Mouse (Mus musculus) testis, adult 2 months (tissue): Measurements from ENCODE around the gene Olfr153. TPM values are rescaled to one million over a fixed set of nuclear protein-coding genes. Genes with fewer than 3 reads are reported as not detected.
A peak's percentile ranks its signal among the peaks of the same experiment; 100 is the strongest.
"Not testable (repeated sequence)": the region's sequence is repeated elsewhere in the genome, so short reads cannot be mapped to it uniquely, and the experiment has no call there.

ENCODE experiments used
- H3K27ac ChIP-seq: fragments of 200-500 bp; 2 replicates; pipeline ENCODE4 v1.5.1; 2012; ENCODE audit warnings: low read depth, low read length; ENCODE audit not compliant: control insufficient read depth, insufficient read depth
- H3K27me3 ChIP-seq: fragments of 200-500 bp; 2 replicates; pipeline ENCODE4 v1.6.1; 2012; ENCODE audit warnings: mild to moderate bottlenecking, low read length, moderate library complexity; ENCODE audit not compliant: control insufficient read depth, insufficient read depth
- H3K36me3 ChIP-seq: fragments of 200-500 bp; 2 replicates; pipeline ENCODE4 v1.6.1; 2012; ENCODE audit warnings: mild to moderate bottlenecking, low read length; ENCODE audit not compliant: control insufficient read depth, insufficient read depth
- H3K4me1 ChIP-seq: fragments of 200-500 bp; 2 replicates; pipeline ENCODE4 v1.6.1; 2012; ENCODE audit warnings: low read length; ENCODE audit not compliant: control insufficient read depth, insufficient read depth
- H3K4me3 ChIP-seq: fragments of 200-500 bp; 2 replicates; pipeline ENCODE4 v1.5.1; 2012; ENCODE audit warnings: low read depth, mild to moderate bottlenecking, low read length, moderate library complexity, mixed read lengths; ENCODE audit not compliant: control insufficient read depth
- CTCF ChIP-seq: fragments of 200-500 bp; IDR thresholded peaks from 2 replicates; pipeline ENCODE4 v1.5.1; 2012; ENCODE audit warnings: low read depth, mild to moderate bottlenecking, inconsistent platforms, low read length, moderate library complexity; ENCODE audit not compliant: control insufficient read depth, insufficient read depth, insufficient replicate concordance
- POLR2A ChIP-seq: fragments of 200-500 bp; IDR thresholded peaks from 2 replicates; pipeline ENCODE4 v1.6.1; 2012; ENCODE audit warnings: low read depth, mild to moderate bottlenecking, inconsistent platforms, low read length, moderate library complexity; ENCODE audit not compliant: control insufficient read depth
- polyA plus RNA-seq: library from polyadenylated mRNA; depleted of rRNA; stranded (reverse); fragments of >200 nt; gene quantifications from 2 replicates; pipeline ENCODE4 v1.2.3, GENCODE M21; 2012; rRNA removed

Gene Olfr153
- polyA plus RNA-seq, 1 experiment: 0.42 TPM

GRCm38 (mm10) chr2:87520651-87521050 is 10.9 kb upstream of the Olfr153 start:
- Histone ChIP-seq H3K4me1 (no peaks in the 10 kb centered on the region), H3K4me3 (no peak overlapping the region), H3K27me3 (no peaks in the 10 kb centered on the region), H3K36me3 (no peaks in the 10 kb centered on the region), H3K27ac (no peak overlapping the region)
- TF ChIP-seq CTCF (no peak), POLR2A (no peak)

- H3K4me3 ChIP-seq: peak overlapping the region; percentile 76
- H3K36me3 ChIP-seq, H3K4me1 ChIP-seq, H3K27me3 ChIP-seq: not testable (repeated sequence)
- H3K27ac ChIP-seq: peak overlapping the region; percentile 25; the same call in 1 of the 2 replicates
Measured at GRCm38 (mm10) chr2:87525899-87526616, 5.5 kb upstream of the Olfr153 start.

DNA sequence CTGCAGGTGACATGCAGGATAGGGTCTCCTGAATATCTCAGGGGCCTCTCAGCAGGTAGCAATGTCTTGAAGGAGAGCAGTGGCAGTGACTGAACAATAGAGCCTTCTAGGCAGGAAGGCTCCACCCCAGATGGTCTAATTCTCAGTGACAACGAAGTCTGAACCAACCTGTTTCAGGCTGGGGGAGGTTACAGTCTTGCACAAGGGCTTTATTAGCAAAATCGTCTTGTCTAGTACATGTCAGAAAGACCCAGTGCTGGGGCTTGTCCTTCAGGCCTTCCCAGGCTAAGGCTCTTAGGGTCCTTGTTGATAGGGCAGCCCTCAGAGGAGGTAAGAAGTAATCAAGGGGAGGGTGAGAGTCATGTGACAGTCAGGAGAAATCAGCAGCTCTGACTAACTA is 3.2 kb downstream of the Olfr153 start:
- no peaks in the 10 kb centered on the region for H3K27me3 ChIP-seq
- H3K4me3 ChIP-seq: no peak overlapping the region
- no peaks in the 10 kb centered on the region for H3K36me3 ChIP-seq
- H3K4me1 ChIP-seq: no peaks in the 10 kb centered on the region
- H3K27ac ChIP-seq: no peak overlapping the region
- no peak for TF ChIP-seq CTCF
- TF ChIP-seq POLR2A: no peak

GRCm38 (mm10) chr2:87545442-87545841 is 13.8 kb downstream of the Olfr153 start, which contains the start of gene Olfr1128:
TSS of gene Olfr1128 (minus strand) at chr2:87545542.
- Histone ChIP-seq H3K4me1 (no peaks in the 10 kb centered on the region), H3K4me3 (no peak within 1 kb of the TSS), H3K27ac (no peak within 1 kb of the TSS), H3K27me3 (no peaks in the 10 kb centered on the region), H3K36me3 (no peaks in the 10 kb centered on the region)
- TF ChIP-seq POLR2A (no peak), CTCF (no peak)

DNA sequence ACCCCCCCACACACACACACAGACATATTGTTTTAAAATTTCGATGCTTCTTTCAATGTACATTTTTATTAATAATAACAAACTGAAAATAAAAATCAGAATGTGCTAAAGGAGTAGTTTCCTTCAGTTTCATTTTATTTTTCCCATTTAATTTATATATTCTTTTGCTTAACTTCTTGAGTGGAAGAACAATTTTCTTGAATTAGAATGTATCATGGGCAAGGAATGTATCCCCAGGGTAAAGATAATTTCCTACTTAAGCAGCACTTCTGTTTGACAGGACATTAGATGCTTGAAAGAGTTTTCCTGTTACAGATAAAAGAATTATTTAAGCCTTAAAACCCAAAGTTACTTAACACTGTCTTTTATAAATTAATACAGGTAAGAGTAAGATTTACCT is 42.0 kb downstream of the Olfr153 start, which contains the start of gene Olfr1129:
Gene Olfr1129, plus strand, starts transcription at position 301 of the 400 bp plus-strand sequence.
- H3K27me3 ChIP-seq, H3K36me3 ChIP-seq, H3K4me3 ChIP-seq, H3K4me1 ChIP-seq, H3K27ac ChIP-seq: not testable (repeated sequence)

Other genes starting within 250 kb of the Olfr153 start
- gene Olfr1118, start 224.2 kb upstream of the Olfr153 start, polyA plus RNA-seq: not detected in 2 replicates
- gene Olfr1120, start 177.0 kb upstream of the Olfr153 start, polyA plus RNA-seq: not detected in 2 replicates
- not detected in 2 replicates for gene Olfr1121, start 161.9 kb upstream of the Olfr153 start, polyA plus RNA-seq
- gene Olfr1122, start 145.9 kb upstream of the Olfr153 start, polyA plus RNA-seq: not detected in 2 replicates
- gene Olfr1123, start 115.2 kb upstream of the Olfr153 start, polyA plus RNA-seq: not detected in 2 replicates
- gene Olfr1124, start 101.5 kb upstream of the Olfr153 start, polyA plus RNA-seq: not detected in 2 replicates
- not detected in 2 replicates for gene Olfr1126, start 77.8 kb upstream of the Olfr153 start, polyA plus RNA-seq
- gene Pramel7, start 34.7 kb upstream of the Olfr153 start, polyA plus RNA-seq: 0.13 and 0.21 TPM in 2 replicates
- gene Pramel6, start 25.2 kb upstream of the Olfr153 start, polyA plus RNA-seq: not detected in 2 replicates
- not detected in 2 replicates for gene Olfr1128, start 13.7 kb downstream of the Olfr153 start, polyA plus RNA-seq
- gene Olfr1129, start 42.1 kb downstream of the Olfr153 start, polyA plus RNA-seq: not detected in 2 replicates
- not detected in 2 replicates for gene Olfr1130, start 74.4 kb downstream of the Olfr153 start, polyA plus RNA-seq
- not detected in 2 replicates for gene Olfr1131, start 95.3 kb downstream of the Olfr153 start, polyA plus RNA-seq
- gene Olfr1132, start 105.7 kb downstream of the Olfr153 start, polyA plus RNA-seq: not detected in 2 replicates
- not detected in 2 replicates for gene Olfr1133, start 115.6 kb downstream of the Olfr153 start, polyA plus RNA-seq
- not detected in 2 replicates for gene Olfr1134, start 126.7 kb downstream of the Olfr153 start, polyA plus RNA-seq
- not detected in 2 replicates for gene Olfr1135, start 141.9 kb downstream of the Olfr153 start, polyA plus RNA-seq
- not detected in 2 replicates for gene Olfr1136, start 162.2 kb downstream of the Olfr153 start, polyA plus RNA-seq
- gene Olfr1137, start 181.4 kb downstream of the Olfr153 start, polyA plus RNA-seq: not detected in 2 replicates
- not detected in 2 replicates for gene Olfr1138, start 208.2 kb downstream of the Olfr153 start, polyA plus RNA-seq
- not detected in 2 replicates for gene Olfr1140, start 212.0 kb downstream of the Olfr153 start, polyA plus RNA-seq
- not detected in 2 replicates for gene Olfr1141, start 222.2 kb downstream of the Olfr153 start, polyA plus RNA-seq
- gene Olfr152, start 247.7 kb downstream of the Olfr153 start, polyA plus RNA-seq: not detected in 2 replicates